Mouse (Mus musculus) MEL (cell line): ENCODE results near the gene Tnfrsf12a. TPM values are rescaled to one million over a fixed set of nuclear protein-coding genes. Genes with fewer than 3 reads are reported as not detected.

Experiments
- DNase-seq: peaks from one replicate; pipeline ENCODE4 v3.0.0; 2011; ENCODE audit warnings: low read depth, low spot score
- H3K27ac ChIP-seq: 2 replicates; pipeline ENCODE4 v1.5.1; 2012; ENCODE audit warnings: low read depth, mild to moderate bottlenecking, control low read depth, low read length, moderate library complexity; ENCODE audit not compliant: control insufficient read depth
- H3K27me3 ChIP-seq, 2 experiments: fragments of 150-350 bp in 1 of 2; sonication (generic) in 1 of 2; 2 replicates each; pipeline ENCODE4 v1.6.1; 2012; ENCODE audit warnings: low read length in 2 of 2, mild to moderate bottlenecking in 2 of 2, improper control_type of control experiment in 1 of 2, moderate library complexity in 1 of 2; ENCODE audit not compliant: insufficient read depth in 2 of 2, control insufficient read depth in 1 of 2
- H3K36me3 ChIP-seq, 2 experiments: 2 replicates each; pipeline ENCODE4 v1.6.1; 2012 to 2014; ENCODE audit warnings: low read length in 2 of 2, improper control_type of control experiment in 1 of 2, inconsistent platforms in 1 of 2, mild to moderate bottlenecking in 1 of 2; ENCODE audit not compliant: insufficient read depth in 2 of 2, control insufficient read depth in 1 of 2
- H3K4me1 ChIP-seq, 2 experiments: fragments of 150-350 bp in 1 of 2; sonication (generic) in 1 of 2; 2 replicates each; pipeline ENCODE4 v1.6.1; 2012; ENCODE audit warnings: low read length in 2 of 2, improper control_type of control experiment in 1 of 2, mild to moderate bottlenecking in 1 of 2; ENCODE audit not compliant: insufficient read depth in 2 of 2, control insufficient read depth in 1 of 2
- H3K4me3 ChIP-seq, 2 experiments: fragments of 150-350 bp in 1 of 2; sonication (generic) in 1 of 2; 2 replicates each; pipeline ENCODE4 v1.5.1; 2012; ENCODE audit warnings: low read depth in 2 of 2, low read length in 2 of 2, mild to moderate bottlenecking in 2 of 2, moderate library complexity in 2 of 2, control low read depth in 1 of 2, improper control_type of control experiment in 1 of 2; ENCODE audit not compliant: control insufficient read depth in 1 of 2, insufficient read depth in 1 of 2
- H3K79me2 ChIP-seq: 2 replicates; pipeline ENCODE4 v1.6.1; 2012; ENCODE audit warnings: mild to moderate bottlenecking, low read length, moderate library complexity; ENCODE audit not compliant: control insufficient read depth, poor library complexity, insufficient read depth
- H3K9ac ChIP-seq: 2 replicates; pipeline ENCODE4 v1.6.1; 2012; ENCODE audit warnings: low read depth, mild to moderate bottlenecking, control low read depth, low read length, moderate library complexity; ENCODE audit not compliant: control insufficient read depth, poor library complexity, severe bottlenecking
- H3K9me3 ChIP-seq: fragments of 150-350 bp; sonication (generic); replicated peaks from 2 replicates; pipeline ENCODE4 v1.6.1; 2012; ENCODE audit warnings: mild to moderate bottlenecking, low read length, improper control_type of control experiment, moderate library complexity; ENCODE audit not compliant: insufficient read depth
- BHLHE40 ChIP-seq: IDR thresholded peaks from 2 replicates; pipeline ENCODE4 v1.6.1; 2012; ENCODE audit warnings: low read depth, mild to moderate bottlenecking, inconsistent platforms, low read length, improper control_type of control experiment, borderline replicate concordance
- CHD2 ChIP-seq: IDR thresholded peaks from 2 replicates; pipeline ENCODE4 v1.6.1; 2011; ENCODE audit warnings: low read length, improper control_type of control experiment
- CTCF ChIP-seq, 3 experiments: IDR thresholded peaks in 2 of 3; conservative IDR thresholded peaks in 1 of 3; 2 replicates each; pipeline ENCODE4 v1.5.1; 2011 to 2012; ENCODE audit warnings: low read length in 3 of 3, low read depth in 2 of 3, mild to moderate bottlenecking in 2 of 3, improper control_type of control experiment in 1 of 3, inconsistent platforms in 1 of 3, mixed read lengths in 1 of 3, moderate library complexity in 1 of 3; ENCODE audit not compliant: control insufficient read depth in 1 of 3, insufficient read depth in 1 of 3, poor library complexity in 1 of 3, severe bottlenecking in 1 of 3
- ELF1 ChIP-seq: IDR thresholded peaks from 2 replicates; pipeline ENCODE4 v1.6.1; 2014; ENCODE audit warnings: low read depth, mild to moderate bottlenecking, inconsistent platforms, low read length, improper control_type of control experiment, moderate library complexity
- EP300 ChIP-seq, 2 experiments: IDR thresholded peaks; 2 replicates each; pipeline ENCODE4 v1.6.1; 2011; ENCODE audit warnings: improper control_type of control experiment in 2 of 2, low read length in 2 of 2, low read depth in 1 of 2, mild to moderate bottlenecking in 1 of 2
- ETS1 ChIP-seq: IDR thresholded peaks from 2 replicates; pipeline ENCODE4 v1.6.1; 2012; ENCODE audit warnings: low read depth, mild to moderate bottlenecking, inconsistent platforms, low read length, improper control_type of control experiment, moderate library complexity
- HCFC1 ChIP-seq: IDR thresholded peaks from 2 replicates; pipeline ENCODE4 v1.6.1; 2012; ENCODE audit warnings: low read depth, mild to moderate bottlenecking, inconsistent platforms, low read length, improper control_type of control experiment, moderate library complexity
- JUND ChIP-seq: IDR thresholded peaks from 2 replicates; pipeline ENCODE4 v1.6.1; 2011; ENCODE audit warnings: low read depth, mild to moderate bottlenecking, improper control_type of control experiment, low read length
- KAT2A ChIP-seq: conservative IDR thresholded peaks from 2 replicates; pipeline ENCODE4 v1.6.1; 2012; ENCODE audit warnings: low read depth, low read length, improper control_type of control experiment, inconsistent platforms
- MAX ChIP-seq: IDR thresholded peaks from 2 replicates; pipeline ENCODE4 v1.6.1; 2011; ENCODE audit warnings: low read length, improper control_type of control experiment
- MEF2A ChIP-seq: IDR thresholded peaks from 2 replicates; pipeline ENCODE4 v1.6.1; 2014; ENCODE audit warnings: low read depth, mild to moderate bottlenecking, inconsistent platforms, low read length, improper control_type of control experiment; ENCODE audit not compliant: poor library complexity, insufficient replicate concordance, severe bottlenecking; ENCODE audit errors: extremely low read depth
- MYB ChIP-seq: IDR thresholded peaks from 2 replicates; pipeline ENCODE4 v1.6.1; 2011; ENCODE audit warnings: mild to moderate bottlenecking, low read depth, low read length, improper control_type of control experiment
- NELFE ChIP-seq: IDR thresholded peaks from 2 replicates; pipeline ENCODE4 v1.6.1; 2011; ENCODE audit warnings: low read depth, low read length, improper control_type of control experiment
- POLR2A ChIP-seq, 2 experiments: IDR thresholded peaks; 2 replicates each; pipeline ENCODE4 v1.6.1; 2011 to 2012; ENCODE audit warnings: low read length in 2 of 2, mild to moderate bottlenecking in 2 of 2, control low read depth in 1 of 2, improper control_type of control experiment in 1 of 2, low read depth in 1 of 2, moderate library complexity in 1 of 2; ENCODE audit not compliant: control insufficient read depth in 1 of 2, insufficient read depth in 1 of 2, poor library complexity in 1 of 2
- POLR2AphosphoS2 ChIP-seq: IDR thresholded peaks from 2 replicates; pipeline ENCODE4 v1.6.1; 2011; ENCODE audit warnings: low read length, improper control_type of control experiment
- POLR2AphosphoS5 ChIP-seq: IDR thresholded peaks from 2 replicates; pipeline ENCODE4 v1.6.1; 2012; ENCODE audit warnings: low read depth, borderline replicate concordance, mild to moderate bottlenecking, inconsistent platforms, low read length, moderate library complexity, mixed read lengths
- TAL1 ChIP-seq: IDR thresholded peaks from 2 replicates; pipeline ENCODE4 v1.6.1; 2012; ENCODE audit warnings: mild to moderate bottlenecking, inconsistent platforms, low read length, moderate library complexity, mixed read lengths
- ZC3H11A ChIP-seq: IDR thresholded peaks from 2 replicates; pipeline ENCODE4 v1.6.1; 2012; ENCODE audit warnings: low read depth, mild to moderate bottlenecking, inconsistent platforms, low read length, improper control_type of control experiment
- ZMIZ1 ChIP-seq: IDR thresholded peaks from 2 replicates; pipeline ENCODE4 v1.6.1; 2012; ENCODE audit warnings: low read depth, mild to moderate bottlenecking, inconsistent platforms, low read length, improper control_type of control experiment, moderate library complexity
- ZNF384 ChIP-seq: IDR thresholded peaks from 2 replicates; pipeline ENCODE4 v1.6.1; 2012; ENCODE audit warnings: low read depth, mild to moderate bottlenecking, inconsistent platforms, low read length, improper control_type of control experiment
- polyA plus RNA-seq, 2 experiments: library from polyadenylated mRNA; stranded (reverse) in 1 of 2; unstranded in 1 of 2; fragments of >175 nt in 1 of 2; fragments of >200 nt in 1 of 2; gene quantifications; 2 replicates each; pipeline versions ENCODE4 v1.2.1 to v1.2.4; 2012; ENCODE audit warnings: low replicate concordance in 2 of 2, low read depth in 1 of 2; ENCODE audit not compliant: insufficient read length in 2 of 2, insufficient read depth in 1 of 2, missing spikeins in 1 of 2
- total RNA-seq: library from RNA; depleted of rRNA; stranded (reverse); fragments of 300-350 nt; gene quantifications from 2 replicates; pipeline ENCODE4 v1.2.3, GENCODE M21; 2012

The Tnfrsf12a gene
- total and polyA plus RNA-seq, 3 experiments = 14.7 to 18.8 TPM; not detected in 1

DNA sequence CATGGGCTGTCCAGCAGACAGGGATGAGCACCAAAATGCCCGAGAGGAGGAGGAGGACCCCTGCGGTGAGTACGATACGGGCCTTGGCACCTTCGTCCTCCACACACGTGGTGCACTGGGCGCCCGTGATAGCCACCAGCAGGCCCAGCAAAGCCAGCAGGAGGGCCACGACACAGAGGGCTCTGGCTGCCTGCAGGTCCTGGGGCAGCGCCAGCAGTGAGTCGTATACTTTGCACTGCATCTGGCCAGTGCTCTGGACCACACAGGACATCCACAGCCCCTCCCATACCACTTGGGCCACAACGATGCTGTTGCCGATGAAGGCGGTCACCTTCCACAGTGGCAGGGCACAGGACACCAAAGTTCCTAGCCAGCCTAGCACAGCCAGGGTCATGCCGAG lies 6.0 kb upstream of the Tnfrsf12a start:
- H3K4me3 ChIP-seq = no peak overlapping the region
- H3K27ac ChIP-seq = no peak overlapping the region
- H3K9me3 ChIP-seq = no peaks in the 10 kb centered on the region
- DNase-seq = no peak
- no peak for TF ChIP-seq ZMIZ1
- no peak for TF ChIP-seq MEF2A
- TF ChIP-seq BHLHE40 = no peak
- TF ChIP-seq MYB = no peak
- no peak for TF ChIP-seq TAL1
- TF ChIP-seq, all 39 proteins: peak for 0
- Histone ChIP-seq H3K9ac (no peak overlapping the region), H3K27me3 (no peaks in the 10 kb centered on the region), H3K36me3 (peaks cover 0 to 10% of the 10 kb centered on the region in 2 experiments; a peak in 2 of 4 replicates), H3K79me2 (no peaks in the 10 kb centered on the region), H3K4me1 (peaks cover 0 to 19% of the 10 kb centered on the region in 2 experiments; a peak in 3 of 4 replicates)

DNA sequence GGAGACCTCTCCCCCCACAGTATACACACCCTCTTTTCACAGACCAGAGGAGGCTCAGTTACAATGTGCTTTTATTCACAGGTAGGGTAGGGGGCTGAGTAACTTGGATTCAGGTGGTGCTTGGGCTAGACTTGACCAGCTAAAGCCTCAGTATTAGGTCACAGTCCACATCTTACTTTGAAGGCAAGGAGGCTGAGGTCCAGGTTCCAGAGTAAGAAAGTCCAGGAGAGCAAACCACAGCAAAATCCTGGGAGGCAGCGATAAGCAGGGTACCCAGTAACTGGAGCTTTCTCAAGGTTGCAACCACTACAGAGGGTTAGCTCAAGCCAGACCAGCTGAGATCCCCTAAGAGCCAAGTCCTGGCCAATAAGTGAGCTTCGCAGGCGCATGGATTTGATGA lies 5.3 kb upstream of the Tnfrsf12a start:
- TF ChIP-seq ZMIZ1 (no peak), MYB (no peak), ZNF384 (no peak)
- Histone ChIP-seq H3K27me3 (no peaks in the 10 kb centered on the region), H3K27ac (no peak overlapping the region), H3K79me2 (no peaks in the 10 kb centered on the region), H3K9ac (no peak overlapping the region), H3K36me3 (peaks cover 0 to 14% of the 10 kb centered on the region in 2 experiments; a peak in 2 of 4 replicates), H3K4me1 (peaks cover 0 to 19% of the 10 kb centered on the region in 2 experiments; a peak in 3 of 4 replicates), H3K9me3 (no peaks in the 10 kb centered on the region), H3K4me3 (no peak overlapping the region)
- no peak for DNase-seq

- Histone ChIP-seq H3K9ac (no peak overlapping the region), H3K36me3 (peaks cover 0 to 14% of the 10 kb centered on the region in 2 experiments; a peak in 2 of 4 replicates), H3K27ac (no peak overlapping the region), H3K4me1 (peaks cover 0 to 19% of the 10 kb centered on the region in 2 experiments; a peak in 3 of 4 replicates), H3K79me2 (peaks cover under 1% of the 10 kb centered on the region), H3K4me3 (no peak overlapping the region), H3K27me3 (no peaks in the 10 kb centered on the region), H3K9me3 (no peaks in the 10 kb centered on the region)
- TF ChIP-seq MYB (no peak), BHLHE40 (no peak), ETS1 (no peak)
- no peak for DNase-seq
Observed at GRCm38 (mm10) chr17:23682092-23682491, 4.8 kb upstream of the Tnfrsf12a start.

DNA sequence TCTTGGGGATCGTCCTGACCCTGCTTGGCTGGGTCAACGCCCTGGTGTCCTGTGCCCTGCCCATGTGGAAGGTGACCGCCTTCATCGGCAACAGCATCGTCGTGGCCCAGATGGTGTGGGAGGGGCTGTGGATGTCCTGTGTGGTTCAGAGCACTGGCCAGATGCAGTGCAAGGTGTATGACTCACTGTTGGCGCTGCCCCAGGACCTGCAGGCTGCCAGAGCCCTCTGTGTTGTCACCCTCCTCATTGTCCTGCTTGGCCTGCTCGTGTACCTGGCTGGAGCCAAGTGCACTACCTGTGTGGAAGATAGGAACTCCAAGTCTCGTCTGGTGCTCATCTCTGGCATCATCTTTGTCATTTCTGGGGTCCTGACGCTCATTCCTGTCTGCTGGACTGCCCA lies 3.8 kb upstream of the Tnfrsf12a start:
- H3K9ac ChIP-seq = no peak overlapping the region
- H3K9me3 ChIP-seq = no peaks in the 10 kb centered on the region
- H3K36me3 ChIP-seq = peaks cover 0 to 14% of the 10 kb centered on the region in 2 experiments; a peak in 2 of 4 replicates
- peak; percentile 20 for DNase-seq
- peaks cover 0 to 19% of the 10 kb centered on the region in 2 experiments; a peak in 3 of 4 replicates for H3K4me1 ChIP-seq
- H3K27me3 ChIP-seq = no peaks in the 10 kb centered on the region
- H3K79me2 ChIP-seq = peaks cover 9% of the 10 kb centered on the region
- H3K27ac ChIP-seq = no peak overlapping the region
- H3K4me3 ChIP-seq = no peak overlapping the region
- TF ChIP-seq ZC3H11A = no peak
- TF ChIP-seq JUND = no peak
- TF ChIP-seq POLR2A (IDR thresholded peaks at IDR 0.05; ENCODE audit: control insufficient read depth in 1 of 2, insufficient read depth in 1 of 2, low read depth in 1 of 2, low read length in 2 of 2, poor library complexity in 1 of 2) = no peak
- no peak for TF ChIP-seq KAT2A
- no peak for TF ChIP-seq EP300 (IDR thresholded peaks at IDR 0.05; ENCODE audit: low read depth in 1 of 2, low read length in 2 of 2)
- TF ChIP-seq HCFC1 = no peak
- no peak for TF ChIP-seq POLR2AphosphoS2
- TF ChIP-seq NELFE = no peak
- TF ChIP-seq TAL1 = no peak
- no peak for TF ChIP-seq MEF2A
- TF ChIP-seq ETS1 = no peak
- no peak for TF ChIP-seq MAX
- TF ChIP-seq ZNF384 = no peak
- no peak for TF ChIP-seq CTCF (IDR thresholded peaks at IDR 0.05 in 2 of 3, conservative IDR thresholded peaks at IDR 0.05 in 1 of 3; ENCODE audit: control insufficient read depth in 1 of 3, insufficient read depth in 1 of 3, low read depth in 2 of 3, low read length in 3 of 3, poor library complexity in 1 of 3, severe bottlenecking in 1 of 3)
- no peak for TF ChIP-seq ELF1
- no peak for TF ChIP-seq POLR2AphosphoS5
- no peak for TF ChIP-seq CHD2
